Mouse (Mus musculus) limb, embryonic 10.5 days (tissue): ENCODE measurements around the gene Nfib. TPM values are rescaled to one million over a fixed set of nuclear protein-coding genes. Genes with fewer than 3 reads are reported as not detected.

Source experiments
- DNase-seq: peaks from one replicate; pipeline ENCODE4 v3.0.0-alpha.2; 2017; ENCODE audit warnings: low spot score
- H3K27ac ChIP-seq: fragments of 300-500 bp; sonication (generic); 2 replicates; pipeline ENCODE4 v1.5.1; 2016; ENCODE audit warnings: mild to moderate bottlenecking
- H3K27me3 ChIP-seq: fragments of 300-500 bp; sonication (generic); 2 replicates; pipeline ENCODE4 v1.6.1; 2016; ENCODE audit warnings: low read depth, mild to moderate bottlenecking; ENCODE audit not compliant: poor library complexity, severe bottlenecking
- H3K36me3 ChIP-seq: fragments of 300-500 bp; sonication (generic); 2 replicates; pipeline ENCODE4 v1.6.1; 2016; ENCODE audit warnings: mild to moderate bottlenecking, moderate library complexity
- H3K4me1 ChIP-seq: fragments of 300-500 bp; sonication (generic); 2 replicates; pipeline ENCODE4 v1.6.1; 2016
- H3K4me3 ChIP-seq: fragments of 300-500 bp; sonication (generic); 2 replicates; pipeline ENCODE4 v1.5.1; 2016; ENCODE audit warnings: mild to moderate bottlenecking, moderate library complexity
- H3K9me3 ChIP-seq: fragments of 300-500 bp; sonication (generic); replicated peaks from 2 replicates; pipeline ENCODE4 v1.6.1; 2016; ENCODE audit warnings: mild to moderate bottlenecking
- WGBS: fragments of 180-500 bp; shearing (Covaris S2); methylation state at CpG from one replicate; pipeline ENCODE4 v1.1.7; 2016; 5-methylcytosine and 5-hydroxymethylcytosine counted together
- polyA plus RNA-seq: library from polyadenylated mRNA; unstranded; fragments of >200 nt; fragmentation: Nextera tagmentation; extraction: Ambion mirVana; gene quantifications from 2 replicates; pipeline ENCODE4 v1.2.1, GENCODE M21; 2016

Gene Nfib
- polyA plus RNA-seq, 1 experiment from 2014 or later = 23.4 TPM

DNA sequence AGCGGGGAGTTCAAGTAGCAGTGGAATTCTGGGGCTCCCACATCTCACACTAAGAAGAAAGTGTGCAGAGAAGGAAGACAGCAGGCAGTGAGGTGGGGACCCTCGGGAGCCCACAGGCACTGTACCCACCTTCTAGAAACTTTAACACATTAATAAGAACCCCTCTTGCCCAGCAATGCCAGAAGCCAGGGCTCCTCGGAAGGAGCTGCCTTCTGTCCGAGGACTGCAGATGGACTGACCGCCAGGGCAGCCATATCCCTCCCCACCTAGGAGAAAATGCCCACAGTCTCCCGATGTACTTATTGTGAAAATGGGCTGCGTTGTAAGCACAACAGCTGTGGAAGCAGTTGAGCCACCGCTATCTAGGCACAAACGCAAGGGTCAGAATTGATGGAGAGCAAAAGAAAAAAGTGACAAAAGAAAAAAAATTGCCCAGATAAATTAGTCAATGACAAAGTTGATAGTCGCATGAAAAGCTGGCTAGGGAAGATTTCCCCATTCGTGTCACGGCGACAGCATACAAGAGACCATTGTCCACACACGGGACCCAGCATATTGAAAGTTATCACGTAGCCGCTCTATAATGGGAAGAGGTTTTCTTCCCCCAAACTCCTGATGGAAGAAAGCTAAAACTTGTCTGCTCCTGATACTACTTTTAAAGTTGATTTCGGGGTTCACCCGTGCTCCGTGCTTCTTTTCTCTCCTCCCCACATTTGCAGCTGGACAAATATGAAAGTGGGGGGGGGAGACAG lies 1.3 kb downstream of the Nfib start:
- DNase-seq = no peak

DNA sequence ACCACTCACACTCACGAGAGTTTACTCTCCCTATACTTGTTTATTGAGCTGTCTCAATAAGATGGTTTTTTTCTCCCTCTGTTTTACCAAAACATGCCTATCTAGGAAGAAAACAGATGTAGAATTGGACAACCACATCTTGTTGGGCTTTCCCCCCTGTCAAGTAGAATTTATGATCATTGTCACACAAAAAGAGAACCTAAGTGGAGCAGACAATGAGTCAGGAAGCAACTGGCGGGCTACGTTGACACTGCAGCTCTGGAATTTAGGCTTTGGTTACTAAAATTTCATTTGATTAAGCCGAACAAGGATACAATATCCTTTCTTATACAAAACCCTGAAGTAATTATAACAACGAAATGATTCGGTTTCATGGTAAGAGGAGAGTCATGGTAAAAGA lies 2.7 kb downstream of the Nfib start:
- Histone ChIP-seq H3K4me3 (no peak overlapping the region), H3K9me3 (no peaks in the 10 kb centered on the region), H3K36me3 (no peaks in the 10 kb centered on the region), H3K4me1 (peaks cover 51% of the 10 kb centered on the region), H3K27ac (no peak overlapping the region), H3K27me3 (peaks cover 25% of the 10 kb centered on the region)
- DNase-seq = no peak
- WGBS = 70% methylated on average over 6 of the region's 6 CpGs

More for the DNA sequence above, 1.3 kb downstream of the Nfib start:
- peaks cover 16% of the 10 kb centered on the region for H3K27me3 ChIP-seq
- H3K4me3 ChIP-seq = no peak overlapping the region
- 89% methylated on average over 19 of the region's 19 CpGs for WGBS
- H3K9me3 ChIP-seq = no peaks in the 10 kb centered on the region
- no peak overlapping the region for H3K27ac ChIP-seq
- H3K36me3 ChIP-seq = no peaks in the 10 kb centered on the region
- peaks cover 54% of the 10 kb centered on the region for H3K4me1 ChIP-seq

DNA sequence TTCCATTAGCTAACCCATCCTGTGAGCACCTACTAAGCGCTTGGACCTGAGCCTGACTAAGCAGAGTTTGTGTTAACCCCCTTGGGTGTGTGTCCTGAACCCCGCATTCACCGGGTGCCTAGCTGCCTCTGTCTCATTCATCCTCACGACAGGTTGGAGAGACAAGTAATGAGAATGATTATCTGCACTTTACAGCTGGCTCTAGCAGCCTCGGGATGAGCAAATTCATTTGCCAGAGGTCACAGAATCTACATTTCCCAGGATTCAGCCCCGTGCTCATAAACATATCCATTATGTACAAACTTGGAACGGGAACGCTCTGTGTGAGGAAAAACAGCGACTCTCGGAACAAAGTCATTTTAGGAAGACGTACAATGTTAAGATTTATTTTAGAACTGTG lies 6.0 kb downstream of the Nfib start:
- DNase-seq = no peak
- H3K27me3 ChIP-seq = peaks cover 26% of the 10 kb centered on the region
- H3K4me3 ChIP-seq = no peak overlapping the region
- no peaks in the 10 kb centered on the region for H3K36me3 ChIP-seq
- H3K27ac ChIP-seq = no peak overlapping the region
- peaks cover 41% of the 10 kb centered on the region for H3K4me1 ChIP-seq
- WGBS = 83% methylated on average over 11 of the region's 11 CpGs
- H3K9me3 ChIP-seq = no peaks in the 10 kb centered on the region

DNA sequence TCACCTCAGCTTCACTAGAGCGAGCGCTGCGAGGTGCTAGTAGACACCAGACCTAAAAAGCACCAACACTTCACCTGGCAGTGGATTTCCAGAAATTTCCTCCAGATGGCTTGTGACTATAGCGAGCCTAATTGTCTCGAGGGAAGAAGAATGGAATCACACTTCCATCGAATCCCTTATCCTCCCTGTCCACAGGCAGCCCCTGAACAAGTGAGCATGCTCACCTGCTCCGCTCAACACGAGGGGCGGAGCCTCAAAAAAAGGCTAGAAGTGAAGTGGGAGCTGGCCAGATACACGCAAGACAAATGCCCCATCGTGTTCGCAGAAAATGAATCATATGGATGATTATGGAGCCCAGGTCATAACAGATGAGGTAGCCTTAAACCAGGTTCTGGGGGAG lies 6.9 kb downstream of the Nfib start:
- no peak overlapping the region for H3K27ac ChIP-seq
- H3K36me3 ChIP-seq = no peaks in the 10 kb centered on the region
- H3K9me3 ChIP-seq = no peaks in the 10 kb centered on the region
- no peak for DNase-seq
- peaks cover 35% of the 10 kb centered on the region for H3K4me1 ChIP-seq
- 87% methylated on average over 12 of the region's 12 CpGs for WGBS
- H3K4me3 ChIP-seq = no peak overlapping the region
- H3K27me3 ChIP-seq = peaks cover 21% of the 10 kb centered on the region

DNA sequence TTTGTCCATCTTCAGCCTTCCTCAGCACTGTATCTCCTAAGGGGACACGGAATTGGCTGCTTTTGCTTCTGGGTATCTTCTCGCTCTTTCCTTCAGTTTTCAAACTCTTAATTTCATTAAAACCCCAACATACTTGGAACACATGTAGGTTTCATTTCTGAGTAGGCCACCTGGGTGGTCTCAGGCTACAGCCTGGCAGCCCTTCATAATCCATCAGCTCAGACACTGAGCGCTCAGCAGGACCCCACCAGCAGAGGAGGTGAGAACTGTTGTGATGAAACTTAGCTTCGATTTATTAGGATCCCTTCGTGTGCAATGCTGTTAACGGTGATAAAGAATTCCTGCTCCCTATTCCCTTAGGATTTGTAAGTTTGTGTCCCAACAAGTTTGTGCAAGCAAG lies 8.4 kb downstream of the Nfib start:
- H3K36me3 ChIP-seq = no peaks in the 10 kb centered on the region
- H3K4me1 ChIP-seq = peaks cover 44% of the 10 kb centered on the region
- no peak overlapping the region for H3K4me3 ChIP-seq
- DNase-seq = no peak
- peaks cover 34% of the 10 kb centered on the region for H3K27me3 ChIP-seq
- WGBS = 59% methylated on average over 6 of the region's 6 CpGs
- H3K9me3 ChIP-seq = no peaks in the 10 kb centered on the region
- no peak overlapping the region for H3K27ac ChIP-seq

DNA sequence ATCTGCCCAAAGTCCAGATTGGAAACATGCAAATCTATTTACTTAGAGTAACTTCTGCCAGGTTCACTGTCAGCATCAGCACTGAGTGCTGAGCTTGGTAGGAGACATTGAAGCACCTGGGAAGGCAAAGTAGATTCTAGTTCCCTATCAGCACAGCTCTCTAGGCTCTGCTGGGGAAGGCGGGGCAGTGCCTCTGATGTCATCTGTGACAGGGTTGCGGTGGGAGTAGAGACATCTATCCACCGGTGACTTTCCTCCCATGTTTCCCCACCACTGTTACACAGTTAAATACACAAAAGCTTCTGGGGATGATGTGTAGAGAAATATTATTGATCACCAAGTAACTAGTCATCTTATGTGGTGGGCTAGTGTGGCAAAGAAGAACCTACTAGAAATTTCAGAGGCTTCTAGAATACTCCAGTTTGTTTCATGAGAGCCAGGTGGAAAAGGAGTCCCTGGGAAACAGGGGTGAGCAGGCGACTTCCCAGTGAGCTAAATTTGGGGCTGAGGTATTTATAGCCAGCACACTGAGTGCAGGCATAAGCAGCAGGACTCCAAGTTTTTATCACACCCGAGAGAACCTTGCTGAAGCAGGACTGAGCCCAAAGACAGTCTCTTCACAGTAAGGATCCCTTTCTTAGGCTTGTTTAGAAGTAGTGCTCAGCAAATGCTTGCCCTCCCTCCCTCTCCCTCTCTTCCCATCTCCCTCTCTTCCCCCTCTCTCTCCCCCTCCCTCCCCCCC lies 9.6 kb downstream of the Nfib start:
- Histone ChIP-seq H3K27ac (no peak overlapping the region), H3K27me3 (peaks cover 32% of the 10 kb centered on the region), H3K36me3 (no peaks in the 10 kb centered on the region), H3K9me3 (no peaks in the 10 kb centered on the region), H3K4me1 (peaks cover 54% of the 10 kb centered on the region), H3K4me3 (no peak overlapping the region)
- no peak for DNase-seq
- WGBS = 66% methylated on average over 5 of the region's 5 CpGs

DNA sequence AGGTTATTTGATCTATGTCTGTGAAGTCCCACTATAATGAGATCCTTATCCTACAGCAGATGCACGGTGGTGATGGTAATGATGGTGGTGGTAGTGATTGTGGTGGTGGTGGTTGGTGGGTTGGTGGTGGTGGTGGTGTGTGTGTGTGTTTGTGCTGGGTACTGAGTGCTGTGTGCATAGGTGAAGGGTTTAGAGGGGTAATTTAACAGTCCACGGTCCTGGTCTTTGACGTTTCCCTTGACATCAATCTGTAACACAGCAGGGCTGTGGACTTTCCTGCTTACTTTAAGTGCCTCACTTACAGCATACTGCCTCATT lies 13.6 kb downstream of the Nfib start:
- Histone ChIP-seq H3K27ac (peak overlapping the region; percentile 7; the same call in 1 of the 2 replicates), H3K36me3 (no peaks in the 10 kb centered on the region), H3K4me3 (no peak overlapping the region), H3K27me3 (peaks cover 21% of the 10 kb centered on the region), H3K4me1 (peaks cover 40% of the 10 kb centered on the region), H3K9me3 (no peaks in the 10 kb centered on the region)
- no peak for DNase-seq
- 19% methylated on average over 3 of the region's 3 CpGs for WGBS

DNA sequence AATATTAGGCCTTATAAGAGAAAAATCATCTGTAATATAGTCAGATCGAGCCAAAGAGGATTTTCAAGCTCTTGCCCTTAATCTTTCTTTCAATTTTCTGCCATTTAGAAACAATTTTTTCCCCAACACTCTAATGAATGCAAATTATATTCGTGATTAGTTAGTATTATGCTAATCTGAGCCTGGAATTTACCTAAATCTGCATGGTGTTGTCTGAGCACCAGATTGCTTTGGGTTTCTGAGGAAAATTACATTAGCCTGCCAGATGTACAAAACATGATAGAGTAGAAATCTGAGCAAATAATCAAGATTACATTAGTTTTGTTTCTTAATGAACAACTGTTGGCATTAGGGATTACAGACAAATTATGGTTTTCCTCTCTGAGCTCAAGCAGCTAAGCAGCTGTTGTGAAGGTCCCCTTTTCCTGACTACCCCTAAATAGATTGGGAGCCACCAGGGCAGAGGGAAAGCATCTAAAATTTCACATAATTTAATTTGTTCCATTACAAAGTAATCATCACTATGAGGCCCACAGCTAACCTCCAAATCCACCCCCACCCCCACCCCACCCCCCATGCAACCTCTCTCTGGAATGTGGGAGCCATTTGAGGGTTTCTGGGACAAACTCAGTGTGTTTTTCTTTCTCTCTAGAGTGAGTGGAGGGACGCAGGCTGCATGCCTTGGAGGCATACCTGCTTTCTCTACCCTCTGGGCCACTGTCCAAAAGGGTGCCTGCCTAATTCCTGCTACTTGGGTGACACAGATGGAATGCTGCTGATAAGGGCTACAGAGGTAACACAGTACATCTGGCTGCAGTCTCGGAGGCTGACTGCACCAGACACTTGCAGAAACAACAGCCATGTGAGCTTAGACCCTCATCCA lies 14.2 kb downstream of the Nfib start:
- no peaks in the 10 kb centered on the region for H3K9me3 ChIP-seq
- 44% methylated on average over 4 of the region's 4 CpGs for WGBS
- DNase-seq = no peak
- H3K4me1 ChIP-seq = peaks cover 37% of the 10 kb centered on the region
- no peaks in the 10 kb centered on the region for H3K36me3 ChIP-seq
- H3K4me3 ChIP-seq = no peak overlapping the region
- peak overlapping the region; percentile 7; the same call in 1 of the 2 replicates for H3K27ac ChIP-seq
- peaks cover 21% of the 10 kb centered on the region for H3K27me3 ChIP-seq

DNA sequence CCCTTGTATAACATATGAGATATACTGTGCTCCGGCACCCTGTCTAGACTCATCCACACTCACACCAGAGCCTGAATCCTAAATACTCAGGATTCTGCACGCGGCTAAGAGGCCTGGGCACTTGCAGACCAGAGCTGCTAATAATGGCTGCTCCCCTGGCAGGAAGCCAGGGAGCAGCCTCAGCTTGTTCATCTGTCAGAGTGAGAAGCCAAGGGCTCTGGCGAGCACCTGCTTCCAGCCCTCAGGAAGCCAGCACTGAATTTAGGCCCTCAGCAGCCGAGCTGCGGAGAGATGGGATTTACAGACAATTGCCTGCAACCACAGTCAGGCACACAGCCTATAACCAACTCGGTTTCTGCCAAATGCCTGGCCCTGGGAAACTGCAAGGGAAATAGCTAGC lies 15.3 kb downstream of the Nfib start:
- Histone ChIP-seq H3K4me1 (peaks cover 28% of the 10 kb centered on the region), H3K9me3 (no peaks in the 10 kb centered on the region), H3K27me3 (peaks cover 21% of the 10 kb centered on the region), H3K27ac (no peak overlapping the region), H3K36me3 (no peaks in the 10 kb centered on the region), H3K4me3 (no peak overlapping the region)
- 81% methylated on average over 7 of the region's 7 CpGs for WGBS
- no peak for DNase-seq

DNA sequence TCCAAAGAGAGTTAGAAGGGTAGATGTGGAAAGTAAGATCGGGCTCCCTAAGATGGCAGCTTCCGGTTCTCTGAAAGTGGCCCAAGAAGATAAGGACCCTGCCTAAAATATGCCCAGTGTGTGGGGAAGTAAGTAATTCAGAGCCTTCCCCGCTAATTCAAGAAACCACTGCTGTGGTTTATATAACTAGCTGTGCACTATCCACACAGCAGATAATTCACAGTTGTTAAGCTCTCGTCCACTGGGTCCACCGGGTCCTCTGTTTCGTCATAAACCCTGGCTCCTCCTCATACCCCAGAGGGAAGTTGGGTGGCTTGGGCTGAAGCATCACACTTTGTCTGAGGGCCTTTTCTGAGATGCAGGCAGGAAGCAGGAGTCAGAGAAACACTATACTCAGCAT lies 19.5 kb downstream of the Nfib start:
- 96% methylated on average over 6 of the region's 6 CpGs for WGBS

DNA sequence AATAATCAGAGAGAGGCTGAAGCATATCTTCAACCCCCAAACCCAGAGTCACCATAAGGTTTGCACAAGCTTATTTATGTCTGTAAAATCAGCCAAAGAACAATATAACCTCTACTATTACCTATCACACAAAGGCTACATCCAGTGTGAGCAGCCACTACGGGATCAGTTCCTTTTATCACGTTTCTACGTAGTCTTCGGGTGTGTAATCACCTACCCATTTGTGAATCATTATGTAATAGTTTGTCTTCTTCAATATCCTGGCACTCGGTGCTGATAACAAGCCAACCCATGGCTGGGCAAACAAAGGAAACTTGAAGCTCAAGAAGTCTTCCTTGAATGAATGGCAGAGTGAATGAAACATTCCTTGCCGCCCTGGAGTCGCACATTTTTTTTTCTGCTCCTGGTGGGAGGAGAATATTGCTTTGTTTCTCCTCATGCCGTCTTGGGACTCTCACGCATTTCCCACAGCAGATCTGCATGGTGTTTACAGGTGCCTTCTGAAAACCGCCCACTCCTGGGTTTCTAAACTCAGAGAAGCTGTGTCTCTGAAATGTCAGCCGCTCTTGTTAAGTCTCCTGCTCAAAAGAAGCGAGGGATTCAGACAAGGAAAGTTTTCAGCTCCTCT lies 21.3 kb downstream of the Nfib start:
- H3K36me3 ChIP-seq = no peaks in the 10 kb centered on the region
- no peaks in the 10 kb centered on the region for H3K9me3 ChIP-seq
- H3K4me1 ChIP-seq = 0 out of 2 replicates have a peak, but pooled peaks cover 5% of the 10 kb centered on the region
- no peak overlapping the region for H3K27ac ChIP-seq
- H3K4me3 ChIP-seq = no peak overlapping the region
- 87% methylated on average over 12 of the region's 12 CpGs for WGBS
- no peak for DNase-seq
- H3K27me3 ChIP-seq = no peaks in the 10 kb centered on the region

More for the DNA sequence above, 19.5 kb downstream of the Nfib start:
- DNase-seq = no peak
- no peak overlapping the region for H3K27ac ChIP-seq
- H3K36me3 ChIP-seq = no peaks in the 10 kb centered on the region
- H3K9me3 ChIP-seq = no peaks in the 10 kb centered on the region
- H3K27me3 ChIP-seq = 0 out of 2 replicates have a peak, but pooled peaks cover 7% of the 10 kb centered on the region
- H3K4me1 ChIP-seq = no peaks in the 10 kb centered on the region
- no peak overlapping the region for H3K4me3 ChIP-seq

DNA sequence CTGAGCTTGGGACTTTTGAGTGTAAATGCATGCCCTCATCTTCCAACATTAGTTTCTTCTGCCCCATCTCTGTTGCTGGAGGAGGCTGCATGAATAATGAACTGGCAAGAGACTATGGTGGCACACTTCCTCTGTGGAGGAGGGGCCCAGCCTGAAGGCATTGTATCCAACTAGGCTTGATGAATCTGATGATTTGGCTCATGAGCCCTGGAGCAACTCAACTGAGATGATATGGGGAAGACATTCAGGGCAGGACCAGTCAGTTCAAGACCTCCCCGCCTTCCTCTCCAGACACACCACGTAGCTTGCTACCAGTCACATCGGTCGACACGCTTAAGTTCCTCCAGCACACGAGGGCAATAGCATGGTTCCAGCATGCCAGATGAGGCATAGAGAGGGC lies 22.0 kb downstream of the Nfib start:
- H3K4me3 ChIP-seq = no peak overlapping the region
- no peaks in the 10 kb centered on the region for H3K27me3 ChIP-seq
- H3K9me3 ChIP-seq = no peaks in the 10 kb centered on the region
- no peak for DNase-seq
- 0 out of 2 replicates have a peak, but pooled peaks cover 5% of the 10 kb centered on the region for H3K4me1 ChIP-seq
- no peaks in the 10 kb centered on the region for H3K36me3 ChIP-seq
- WGBS = 94% methylated on average over 6 of the region's 6 CpGs
- H3K27ac ChIP-seq = no peak overlapping the region
